Mouse (Mus musculus) heart, embryonic 14.5 days (tissue): ENCODE results near the gene Il33. TPM values are rescaled to one million over a fixed set of nuclear protein-coding genes. Genes with fewer than 3 reads are reported as not detected.

Experiments
- ATAC-seq: fragments of 200-750 bp; cut with Nextera tagmentation; 2 replicates; pipeline ENCODE4 v1.8.0; 2017; ENCODE audit warnings: low read depth, moderate TSS enrichment; ENCODE audit not compliant: insufficient number of reproducible peaks, insufficient read depth, low FRiP score
- H3K27ac ChIP-seq, 2 experiments: fragments of 200-500 bp in 1 of 2; fragments of 300-500 bp in 1 of 2; sonication (generic) in 1 of 2; replicated peaks in 1 of 2; 2 replicates each; pipeline ENCODE4 v1.5.1; 2012 to 2014; ENCODE audit warnings: low read depth in 2 of 2, low read length in 2 of 2, control low read depth in 1 of 2, mild to moderate bottlenecking in 1 of 2, mixed read lengths in 1 of 2; ENCODE audit not compliant: control insufficient read depth in 1 of 2, insufficient read depth in 1 of 2
- H3K27me3 ChIP-seq: fragments of 300-500 bp; sonication (generic); 2 replicates; pipeline ENCODE4 v1.6.1; 2014; ENCODE audit warnings: mild to moderate bottlenecking, low read length, control low read depth; ENCODE audit not compliant: control insufficient read depth, insufficient read depth
- H3K36me3 ChIP-seq: fragments of 300-500 bp; sonication (generic); 2 replicates; pipeline ENCODE4 v1.6.1; 2014; ENCODE audit warnings: mild to moderate bottlenecking, control low read depth, low read length, mixed read lengths; ENCODE audit not compliant: control insufficient read depth, insufficient read depth
- H3K4me1 ChIP-seq, 2 experiments: fragments of 200-500 bp in 1 of 2; fragments of 300-500 bp in 1 of 2; sonication (generic) in 1 of 2; 2 replicates each; pipeline ENCODE4 v1.6.1; 2012 to 2014; ENCODE audit warnings: low read length in 2 of 2, control low read depth in 1 of 2, mixed read lengths in 1 of 2; ENCODE audit not compliant: control insufficient read depth in 2 of 2, insufficient read depth in 2 of 2
- H3K4me2 ChIP-seq: fragments of 300-500 bp; sonication (generic); 2 replicates; pipeline ENCODE4 v1.6.1; 2014; ENCODE audit warnings: mild to moderate bottlenecking, low read length
- H3K4me3 ChIP-seq, 2 experiments: fragments of 200-500 bp in 1 of 2; fragments of 300-500 bp in 1 of 2; sonication (generic) in 1 of 2; 2 replicates each; pipeline ENCODE4 v1.5.1; 2012 to 2014; ENCODE audit warnings: low read length in 2 of 2, mild to moderate bottlenecking in 2 of 2, control low read depth in 1 of 2, low read depth in 1 of 2, moderate library complexity in 1 of 2; ENCODE audit not compliant: control insufficient read depth in 1 of 2, insufficient read depth in 1 of 2
- H3K9ac ChIP-seq: fragments of 300-500 bp; sonication (generic); 2 replicates; pipeline ENCODE4 v1.6.1; 2014; ENCODE audit warnings: mild to moderate bottlenecking, low read length
- H3K9me3 ChIP-seq: fragments of 300-500 bp; sonication (generic); 2 replicates; pipeline ENCODE4 v1.6.1; 2016; ENCODE audit warnings: low read length, control low read depth; ENCODE audit not compliant: control insufficient read depth
- WGBS: fragments of 180-500 bp; shearing (Covaris S2); extraction: QIAGEN DNeasy Blood & Tissue Kit; methylation state at CpG from one replicate; pipeline ENCODE4 v1.1.7; 2014; 5-methylcytosine and 5-hydroxymethylcytosine counted together
- polyA plus RNA-seq: library from polyadenylated mRNA; unstranded; fragments of >200 nt; fragmentation: Nextera tagmentation; extraction: Ambion mirVana; gene quantifications from 2 replicates; pipeline ENCODE4 v1.2.1, GENCODE M21; 2014

Gene Il33
- polyA plus RNA-seq, 1 experiment from 2014 or later, result 6.8 TPM

DNA sequence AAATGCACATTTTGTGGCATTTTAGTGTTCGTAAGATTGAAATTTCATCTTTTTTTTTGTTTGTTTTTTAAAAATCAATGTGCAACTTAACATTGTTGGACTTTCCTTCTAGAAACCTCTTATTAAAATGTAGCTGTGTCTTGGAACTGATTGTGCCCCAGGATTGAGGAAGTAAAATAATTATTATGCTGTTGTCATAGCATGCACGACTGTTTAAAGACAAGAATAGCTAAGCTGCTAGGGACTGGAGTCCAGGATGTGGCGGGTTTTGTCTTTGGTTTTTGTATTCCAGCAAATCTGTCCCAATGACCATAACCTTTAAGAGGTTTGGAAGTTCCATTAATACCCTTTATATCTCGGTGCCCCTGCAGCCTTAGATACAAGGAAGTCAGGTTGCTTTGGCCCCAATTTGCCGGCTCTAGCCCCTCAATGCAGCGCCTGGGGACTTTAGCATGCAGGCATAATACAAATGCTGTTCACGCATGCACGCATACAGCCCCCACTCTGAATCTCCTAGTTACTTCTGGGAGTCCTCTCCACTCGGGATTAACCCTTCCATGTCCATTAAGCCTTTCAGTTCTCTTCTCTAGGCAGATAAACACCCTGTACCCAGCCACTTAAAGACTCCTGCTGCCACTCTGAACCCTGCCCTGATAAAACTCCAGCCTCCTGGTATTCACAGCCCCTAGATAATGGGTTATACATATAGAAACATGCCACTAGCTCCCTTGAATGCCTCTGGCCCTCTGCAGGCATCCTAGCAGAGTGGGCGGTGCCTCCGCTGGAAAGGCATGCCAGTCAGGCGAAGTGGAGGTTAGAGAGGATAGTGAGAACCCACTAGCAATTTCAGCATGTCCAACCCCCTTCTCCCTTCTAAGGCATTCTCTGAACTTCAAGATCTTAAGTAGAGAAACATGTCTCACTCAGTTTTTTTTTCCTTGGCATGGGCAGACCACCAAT lies 75.8 kb downstream of the Il33 start:
- Histone ChIP-seq H3K9ac (no peak overlapping the region), H3K9me3 (no peaks in the 10 kb centered on the region), H3K4me2 (no peak overlapping the region), H3K36me3 (no peaks in the 10 kb centered on the region), H3K4me3 (no peak overlapping the region), H3K27me3 (no peaks in the 10 kb centered on the region), H3K4me1 (no peaks in the 10 kb centered on the region), H3K27ac (no peak overlapping the region)
- no peak for ATAC-seq
- 58% methylated on average over 12 of the region's 12 CpGs for WGBS

DNA sequence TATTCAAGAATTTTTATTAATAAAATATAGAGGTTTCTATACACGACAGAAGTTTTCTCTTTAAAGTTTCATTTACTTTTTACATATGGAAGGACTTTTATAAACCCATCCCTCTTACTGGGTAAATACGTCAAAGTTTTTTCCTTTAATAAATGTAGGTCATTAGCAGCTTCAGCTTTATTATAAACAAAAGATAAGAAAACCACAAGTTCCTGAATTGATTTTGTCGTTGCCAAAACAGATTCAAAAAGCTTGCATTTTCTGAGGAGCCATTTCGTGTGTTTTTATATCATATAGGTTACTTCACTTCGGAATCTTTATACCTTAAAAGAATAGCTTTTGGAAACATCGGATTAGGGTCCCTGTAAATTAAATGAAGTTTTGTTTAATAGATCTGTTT lies 76.6 kb downstream of the Il33 start:
- H3K27me3 ChIP-seq, result no peaks in the 10 kb centered on the region
- 82% methylated on average over 6 of the region's 6 CpGs for WGBS
- H3K27ac ChIP-seq, result no peak overlapping the region
- no peaks in the 10 kb centered on the region for H3K36me3 ChIP-seq
- no peak for ATAC-seq
- no peak overlapping the region for H3K9ac ChIP-seq
- H3K4me1 ChIP-seq, result no peaks in the 10 kb centered on the region
- no peaks in the 10 kb centered on the region for H3K9me3 ChIP-seq
- H3K4me2 ChIP-seq, result no peak overlapping the region
- H3K4me3 ChIP-seq, result no peak overlapping the region

- Histone ChIP-seq H3K4me1 (no peaks in the 10 kb centered on the region), H3K4me2 (no peak within 1 kb of the TSS), H3K4me3 (no peak within 1 kb of the TSS), H3K36me3 (no peaks in the 10 kb centered on the region), H3K9ac (no peak within 1 kb of the TSS), H3K27ac (no peak within 1 kb of the TSS), H3K27me3 (no peaks in the 10 kb centered on the region), H3K9me3 (no peaks in the 10 kb centered on the region)
- 88% methylated on average over 9 of the region's 9 CpGs for WGBS
- no peak for ATAC-seq
These were observed 78.7 kb downstream of the Il33 start, which contains the start of gene Trpd52l3 for GRCm38 (mm10) chr19:30003621-30004020. Gene Trpd52l3 (plus strand): TSS chr19:30003790.

DNA sequence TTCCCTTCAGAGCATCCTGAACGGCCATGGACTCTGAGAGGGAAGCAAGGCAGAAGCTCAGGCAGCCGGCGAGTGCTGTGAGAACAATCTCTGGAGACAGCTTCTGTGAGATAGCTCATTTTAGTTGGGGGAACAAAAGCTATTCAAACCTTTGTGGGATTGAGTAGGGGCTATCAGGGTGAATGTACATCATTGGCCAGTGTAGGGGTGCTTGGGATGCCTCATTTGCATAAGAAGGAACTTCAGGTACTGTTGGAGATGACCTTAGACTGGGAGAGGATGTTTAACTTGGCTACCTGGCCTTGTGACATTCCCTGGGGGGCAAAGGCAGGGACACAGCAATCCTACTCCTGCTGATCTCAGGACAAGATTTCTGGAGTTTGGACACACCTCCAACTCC lies 81.5 kb downstream of the Il33 start:
- no peak for ATAC-seq
- H3K36me3 ChIP-seq, result no peaks in the 10 kb centered on the region
- H3K27ac ChIP-seq, result no peak overlapping the region
- H3K9ac ChIP-seq, result no peak overlapping the region
- no peak overlapping the region for H3K4me2 ChIP-seq
- H3K4me3 ChIP-seq, result no peak overlapping the region
- WGBS, result 68% methylated on average over 3 of the region's 3 CpGs
- H3K27me3 ChIP-seq, result no peaks in the 10 kb centered on the region
- no peaks in the 10 kb centered on the region for H3K9me3 ChIP-seq
- H3K4me1 ChIP-seq, result no peaks in the 10 kb centered on the region

Other genes with a start within 250 kb of the Il33 start
- gene Mlana, start 227.3 kb upstream of the Il33 start, polyA plus RNA-seq, result 1.6 and 1.7 TPM in 2 replicates
- gene 9930021J03Rik, start 119.1 kb upstream of the Il33 start, polyA plus RNA-seq, result 5.1 and 6.0 TPM in 2 replicates
- gene Ranbp6, start 112.1 kb upstream of the Il33 start, polyA plus RNA-seq, result 18.2 and 19.2 TPM in 2 replicates
- gene Trpd52l3, start 78.7 kb downstream of the Il33 start, polyA plus RNA-seq, result not detected in 2 replicates
- 50.1 and 54.6 TPM in 2 replicates for gene Uhrf2, start 105.4 kb downstream of the Il33 start, polyA plus RNA-seq